In genomic region chr5:146907533-146907932, GRCm38 (mm10) we compare ENCODE assay signal across 20 mouse cellular contexts. TPM values are rescaled to one million over a fixed set of nuclear protein-coding genes. Genes with fewer than 3 reads are reported as not detected.
A peak's percentile ranks its signal among the peaks of the same experiment; 100 is the strongest.
DNase-seq lines count a peak whose midpoint lies in the region; ATAC-seq and TF ChIP-seq lines count a peak whose summit lies in the region.
"Had no signal": no experiment of that assay in that cellular context is flagged by ENCODE, and none has a peak within 500 bp of the region (broad histone marks: within the 10 kb centered on the region; RNA-seq: fewer than 3 reads in every experiment).

No protein-coding gene starts in this region.

- H3K36me3 ChIP-seq in C2C12 (ENCODE audit: control insufficient read depth, insufficient read depth) = no peaks in the 10 kb centered on the region
- no peaks in the 10 kb centered on the region for H3K36me3 ChIP-seq in kidney, adult 2 months (ENCODE audit: control insufficient read depth, insufficient read depth, low read length)
- H3K36me3 ChIP-seq in forebrain, embryonic 12.5 days (replicated peaks) = no peaks in the 10 kb centered on the region
- H3K36me3 ChIP-seq: forebrain, embryonic 10.5 days; hindbrain, embryonic 15.5 days; intestine, embryonic 15.5 days had no signal

- H3K79me3 ChIP-seq in C2C12 (ENCODE audit: low read depth) = no peaks in the 10 kb centered on the region

- peak; percentile 12 to 35 for DNase-seq in heart, postnatal 14 days
- no peak for DNase-seq in heart, adult 8-10 months (ENCODE audit: low spot score)
- peak; percentile 54 for DNase-seq in kidney, adult 2 months
- peak; percentile 49 for DNase-seq in kidney, postnatal 14 days
- no peak for DNase-seq in adrenal gland, adult 2 months
- DNase-seq: cerebellum, adult 2 months; cerebellum, postnatal 36 days; gastrocnemius, postnatal 14 days; liver, postnatal 0 days; retina, postnatal 1 day; right cerebral cortex, postnatal 4 days; thymus, postnatal 14 days had no signal

- H3K79me2 ChIP-seq in C2C12 (ENCODE audit: control insufficient read depth, insufficient read depth) = no peaks in the 10 kb centered on the region

- TF ChIP-seq POLR2A in kidney, adult 2 months (IDR thresholded peaks at IDR 0.05; ENCODE audit: low read depth, low read length) = no peak

- no peak for ATAC-seq in forebrain, embryonic 12.5 days (ENCODE audit: low FRiP score)
- ATAC-seq: intestine, embryonic 15.5 days; liver, postnatal 0 days had no signal

- H3K9ac ChIP-seq in forebrain, embryonic 12.5 days = no peak overlapping the region
- H3K9ac ChIP-seq: hindbrain, embryonic 15.5 days; intestine, embryonic 15.5 days; liver, postnatal 0 days had no signal

- H3K4me2 ChIP-seq in forebrain, embryonic 12.5 days = no peak overlapping the region
- H3K4me2 ChIP-seq: heart, embryonic 11.5 days; hindbrain, embryonic 15.5 days; intestine, embryonic 15.5 days; midbrain, embryonic 11.5 days had no signal

- no peak overlapping the region for H3K4me3 ChIP-seq in C2C12 (ENCODE audit: insufficient read depth, poor library complexity, severe bottlenecking)
- H3K4me3 ChIP-seq in kidney, adult 2 months (ENCODE audit: insufficient read depth, low read depth, low read length) = no peak overlapping the region
- H3K4me3 ChIP-seq in forebrain, embryonic 12.5 days (replicated peaks) = no peak overlapping the region
- H3K4me3 ChIP-seq: forebrain, embryonic 10.5 days; hindbrain, embryonic 15.5 days; intestine, embryonic 15.5 days; layer of hippocampus, adult 2 months had no signal

- WGBS in kidney, adult 2 months = 38% methylated on average over 5 of the region's 5 CpGs
- 60% methylated on average over 5 of the region's 5 CpGs for WGBS in forebrain, embryonic 12.5 days

- H3K27ac ChIP-seq in kidney, adult 2 months (ENCODE audit: insufficient read depth, low read depth, low read length) = no peak overlapping the region
- no peak overlapping the region for H3K27ac ChIP-seq in forebrain, embryonic 12.5 days
- H3K27ac ChIP-seq: forebrain, embryonic 10.5 days; hindbrain, embryonic 15.5 days; intestine, embryonic 15.5 days; layer of hippocampus, adult 2 months had no signal

- no peaks in the 10 kb centered on the region for H3K9me3 ChIP-seq in forebrain, embryonic 12.5 days
- H3K9me3 ChIP-seq: forebrain, embryonic 10.5 days; hindbrain, embryonic 15.5 days; intestine, embryonic 15.5 days had no signal

- no peak for TF ChIP-seq CTCF in C2C12 (IDR thresholded peaks at IDR 0.05; ENCODE audit: control insufficient read depth, insufficient read depth, insufficient read length)
- TF ChIP-seq CTCF in kidney, adult 2 months (conservative IDR thresholded peaks at IDR 0.05; ENCODE audit: insufficient read depth, insufficient read length, low read depth, low read length) = no peak

- H3K4me1 ChIP-seq in kidney, adult 2 months (ENCODE audit: control insufficient read depth, insufficient read depth, low read length) = no peaks in the 10 kb centered on the region
- H3K4me1 ChIP-seq in forebrain, embryonic 12.5 days = peaks cover 3% of the 10 kb centered on the region; the same call in 1 of the 2 replicates
- H3K4me1 ChIP-seq: hindbrain, embryonic 15.5 days; intestine, embryonic 15.5 days had no signal

- intact Hi-C loops in heart, postnatal 14 days (cut with DNase I) = loop anchor here (2.0 kb wide), 1 partner anchor 411 kb away; no protein-coding TSS in a partner anchor

- H3ac ChIP-seq in C2C12 (ENCODE audit: control insufficient read depth, insufficient read length, low read depth) = no peak overlapping the region

- H3K27me3 ChIP-seq in C2C12 (ENCODE audit: control insufficient read depth, insufficient read depth, insufficient read length) = no peaks in the 10 kb centered on the region
- H3K27me3 ChIP-seq in kidney, adult 2 months (replicated peaks; ENCODE audit: control insufficient read depth, insufficient read depth, low read length) = no peaks in the 10 kb centered on the region
- H3K27me3 ChIP-seq in forebrain, embryonic 12.5 days = peaks cover 15% of the 10 kb centered on the region
- H3K27me3 ChIP-seq: hindbrain, embryonic 15.5 days; intestine, embryonic 15.5 days had no signal

TF ChIP-seq in C2C12, 6 proteins besides CTCF, POLR2A, EP300 and RAD21:
- TF ChIP-seq MYOD1 (IDR thresholded peaks at IDR 0.05; ENCODE audit: control insufficient read depth, insufficient read length, low read depth) (peak; percentile 16), CEBPB (IDR thresholded peaks at IDR 0.05; ENCODE audit: low read depth) (no peak), FOSL1 (IDR thresholded peaks at IDR 0.05; ENCODE audit: insufficient read depth, low read length, poor library complexity, severe bottlenecking) (no peak)

RNA-seq across cellular contexts. Expression of gene Gtf3a, which starts 40.9 kb away (rescaled TPM):
- 10 to 100 TPM; 20.4 to 21.5 TPM for total RNA-seq in heart, postnatal 14 days (2021)
- total RNA-seq in heart, adult 8-10 months (2022) = 10 to 100 TPM; 15.8 to 22.6 (median 19.9) TPM
- polyA plus RNA-seq in C2C12 (2012; fragmentation: generic; extraction: Trizol) = 96.4 TPM
- 52.3 and 68.0 TPM in 2 replicates for polyA plus RNA-seq in kidney, adult 2 months (2012; rRNA removed)
- total RNA-seq in adrenal gland, adult 2 months (2021) = 10 to 100 TPM; 30.1 to 30.4 TPM
- polyA plus RNA-seq in adrenal gland, adult 2 months (2012; rRNA removed) = 47.9 and 51.0 TPM in 2 replicates
- 107 and 114 TPM in 2 replicates for polyA plus RNA-seq in forebrain, embryonic 12.5 days (2016; fragmentation: Nextera tagmentation; extraction: Ambion mirVana)

RNA-seq across cellular contexts. Expression of gene Mtif3, which starts 56.1 kb away (rescaled TPM):
- 10 to 100 TPM; 20.8 to 22.0 TPM for total RNA-seq in heart, postnatal 14 days (2021)
- total RNA-seq in heart, adult 8-10 months (2022) = 10 to 100 TPM; 26.8 to 38.0 (median 31.5) TPM
- 17.1 TPM for polyA plus RNA-seq in C2C12 (2012; fragmentation: generic; extraction: Trizol)
- 23.2 and 27.7 TPM in 2 replicates for polyA plus RNA-seq in kidney, adult 2 months (2012; rRNA removed)
- total RNA-seq in adrenal gland, adult 2 months (2021) = 10 to 100 TPM; 29.0 to 39.8 TPM
- 8.6 and 9.5 TPM in 2 replicates for polyA plus RNA-seq in adrenal gland, adult 2 months (2012; rRNA removed)
- 18.8 and 22.3 TPM in 2 replicates for polyA plus RNA-seq in forebrain, embryonic 12.5 days (2016; fragmentation: Nextera tagmentation; extraction: Ambion mirVana)

Comparison
In these comparisons a context has a peak if more than half of its experiments do, and no peak if none do; other contexts are left out.
1. DNase-seq: peak in heart, postnatal 14 days (2 of 2), kidney, adult 2 months (single experiment) and kidney, postnatal 14 days (single experiment); none in heart, adult 8-10 months (single experiment) and adrenal gland, adult 2 months (single experiment).